Mouse (Mus musculus) lung, postnatal 14 days (tissue): Measurements from ENCODE around the gene Tpd52l1.

Experiments
- DNase-seq: peaks from one replicate; pipeline ENCODE4 v3.0.0; 2021

The Tpd52l1 gene

DNA sequence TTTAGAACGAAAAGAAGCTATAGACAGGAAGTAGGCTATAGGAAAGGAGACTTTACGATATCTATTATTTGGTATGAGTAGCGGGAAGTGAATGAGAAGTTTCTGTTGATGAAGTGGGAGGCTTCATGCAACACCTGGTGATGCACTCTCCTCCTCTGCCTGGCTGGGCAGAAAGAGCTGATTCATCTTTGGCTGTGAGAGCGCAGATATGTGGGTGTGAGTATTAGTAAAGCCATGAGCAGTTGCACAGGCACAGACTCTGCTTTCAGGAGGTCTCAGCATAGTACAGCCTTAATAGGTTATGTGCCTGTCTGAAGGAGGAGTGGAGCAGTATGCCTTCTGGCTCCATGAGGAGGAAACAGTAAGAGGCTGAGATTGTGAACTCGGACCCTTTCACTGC is 109.3 kb downstream of the Tpd52l1 start:
- DNase-seq, result no peak

DNA sequence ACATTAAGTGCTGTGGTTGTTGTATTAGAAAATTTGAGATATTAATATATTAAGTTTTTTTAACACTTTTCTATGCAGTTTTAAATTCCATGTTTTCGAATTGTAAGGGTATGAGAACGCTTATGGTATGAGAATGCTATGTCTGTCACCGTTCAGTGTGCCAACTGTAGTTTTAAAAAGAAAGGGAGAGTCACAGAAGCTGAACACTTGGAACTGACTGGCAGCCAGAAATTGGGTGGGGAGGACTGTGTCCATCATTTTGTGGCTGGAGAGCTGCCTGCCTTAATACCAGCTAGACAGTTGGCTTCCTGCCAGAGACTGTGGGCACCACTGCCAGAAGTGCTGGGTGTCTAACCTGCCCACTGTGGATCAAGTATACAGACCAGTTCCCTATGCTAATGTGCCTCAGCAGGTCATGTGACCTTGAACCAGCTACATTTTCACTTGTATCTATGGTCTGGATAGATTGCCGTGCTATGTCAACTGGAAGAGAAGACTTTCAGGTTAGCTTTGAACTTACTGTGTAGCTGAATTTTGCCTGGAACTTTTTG is 114.5 kb downstream of the Tpd52l1 start:
- DNase-seq, result no peak

DNA sequence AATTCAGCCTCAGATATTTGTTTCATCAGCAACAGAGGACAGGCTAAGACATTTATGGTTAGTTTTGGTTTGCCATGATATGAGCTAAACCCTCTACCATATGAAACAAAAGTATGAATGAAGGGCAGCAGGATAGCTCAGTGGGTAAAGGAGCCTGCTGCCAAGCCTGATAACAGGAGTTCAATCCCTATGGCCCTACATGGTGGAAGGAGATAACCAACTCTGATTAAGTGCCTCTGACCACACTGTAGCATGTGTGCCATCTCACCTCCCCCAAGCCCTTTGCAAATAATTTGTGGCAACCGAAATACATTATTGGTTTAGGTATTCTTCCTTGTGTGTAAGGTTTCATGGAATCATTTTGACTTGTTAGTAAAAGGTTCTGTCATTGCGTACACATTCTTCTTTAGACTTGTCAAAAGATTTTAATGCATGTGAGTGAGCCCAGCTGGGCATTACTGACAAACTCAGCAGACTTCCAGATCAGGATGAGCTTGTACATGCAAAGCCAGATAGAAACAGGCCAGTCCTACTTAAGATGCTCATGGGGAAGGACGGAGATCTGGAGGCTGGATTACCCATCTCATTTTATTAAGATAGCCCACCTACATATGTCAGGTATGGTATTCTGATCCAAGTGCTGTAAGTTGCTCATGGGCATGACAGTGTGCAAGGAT is 115.3 kb downstream of the Tpd52l1 start:
- DNase-seq, result no peak

DNA sequence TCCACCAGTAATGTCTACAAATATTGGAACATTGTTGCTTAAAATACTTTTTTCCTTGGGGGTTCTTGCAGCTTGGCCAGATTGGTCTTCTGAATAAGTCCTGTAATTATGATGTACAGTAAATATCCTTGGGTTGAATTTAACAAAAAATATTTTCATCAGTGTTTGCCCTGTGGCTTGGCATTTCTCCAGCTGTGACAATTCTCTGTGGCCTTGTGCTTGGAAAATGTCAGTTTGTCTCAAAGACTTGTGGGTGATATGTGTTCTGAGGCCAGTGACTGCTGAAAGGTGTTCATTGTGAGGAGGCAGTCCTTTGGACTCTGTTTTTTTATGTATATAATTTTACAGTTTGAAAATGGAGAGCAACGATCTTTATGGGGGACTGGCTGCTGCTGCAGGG is 116.3 kb downstream of the Tpd52l1 start:
- DNase-seq, result no peak

DNA sequence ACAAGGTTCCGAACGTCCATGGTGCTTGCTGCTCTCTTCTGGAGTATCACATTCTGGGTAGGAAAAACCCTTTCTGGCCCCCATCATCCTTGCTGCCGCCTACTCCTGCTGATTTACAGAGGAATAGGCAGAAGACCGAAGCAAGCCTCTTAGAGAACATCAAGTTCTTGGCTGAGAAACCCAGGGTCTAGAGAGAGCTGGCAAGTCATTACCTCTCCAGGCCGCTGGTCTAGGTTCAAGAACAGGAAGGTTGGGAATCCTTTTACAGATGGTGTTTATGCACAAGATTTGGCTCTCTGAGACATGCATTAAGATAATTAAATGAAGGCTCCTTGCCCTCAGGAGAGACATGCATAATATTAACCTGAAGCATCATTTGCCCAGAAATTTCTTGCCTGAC is 127.3 kb downstream of the Tpd52l1 start:
- DNase-seq, result no peak

DNA sequence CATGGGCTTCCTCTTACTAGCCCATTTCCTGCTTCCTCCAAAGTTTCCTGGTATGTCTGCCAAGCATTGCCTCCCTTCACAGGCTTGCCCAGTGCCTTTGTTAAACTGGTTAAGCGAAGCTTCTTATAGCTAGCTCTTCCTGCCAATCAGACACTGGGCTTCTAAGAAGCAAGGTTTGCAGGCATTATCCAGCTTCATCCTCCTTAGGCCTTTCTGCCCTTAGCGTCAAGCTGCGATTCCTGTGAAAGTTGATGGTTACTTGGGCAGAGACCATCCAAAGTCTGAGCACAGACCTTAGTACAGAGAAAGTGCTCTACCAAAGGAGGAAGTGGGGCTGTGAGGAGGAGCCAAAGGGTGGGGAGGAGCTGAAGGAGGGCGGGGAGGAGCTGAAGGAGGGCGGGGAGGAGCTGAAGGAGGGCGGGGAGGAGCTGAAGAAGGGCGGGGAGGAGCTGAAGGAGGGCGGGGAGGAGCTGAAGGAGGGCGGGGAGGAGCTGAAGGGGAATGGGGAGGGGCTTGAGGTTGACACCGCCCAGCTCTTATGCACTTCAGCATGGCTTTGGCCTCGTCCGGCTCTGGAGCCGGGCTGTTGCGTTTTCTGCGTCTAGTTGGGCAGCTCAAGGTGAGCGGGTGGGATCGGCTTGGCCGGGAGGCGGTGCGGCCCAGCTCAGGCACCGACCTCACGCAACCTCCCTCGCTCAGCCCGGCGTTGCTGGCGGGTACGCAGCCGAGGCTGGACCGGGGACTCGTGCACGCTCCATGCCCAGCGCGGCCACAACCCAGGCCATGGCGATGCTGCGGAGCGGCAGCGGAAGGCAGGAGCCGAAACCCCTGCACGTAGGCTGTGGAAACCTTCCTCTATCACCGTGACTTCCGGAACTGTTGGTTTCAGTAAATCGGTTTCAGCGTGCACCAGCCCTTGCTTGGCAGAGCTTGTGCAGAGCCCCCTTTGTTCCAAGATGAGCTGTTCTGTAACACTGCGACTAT is 132.6 kb downstream of the Tpd52l1 start, which contains the start of gene Hddc2:
TSS of gene Hddc2 (plus strand) at position 519 of the 984 bp plus-strand sequence.
- DNase-seq, result peak; percentile 78

DNA sequence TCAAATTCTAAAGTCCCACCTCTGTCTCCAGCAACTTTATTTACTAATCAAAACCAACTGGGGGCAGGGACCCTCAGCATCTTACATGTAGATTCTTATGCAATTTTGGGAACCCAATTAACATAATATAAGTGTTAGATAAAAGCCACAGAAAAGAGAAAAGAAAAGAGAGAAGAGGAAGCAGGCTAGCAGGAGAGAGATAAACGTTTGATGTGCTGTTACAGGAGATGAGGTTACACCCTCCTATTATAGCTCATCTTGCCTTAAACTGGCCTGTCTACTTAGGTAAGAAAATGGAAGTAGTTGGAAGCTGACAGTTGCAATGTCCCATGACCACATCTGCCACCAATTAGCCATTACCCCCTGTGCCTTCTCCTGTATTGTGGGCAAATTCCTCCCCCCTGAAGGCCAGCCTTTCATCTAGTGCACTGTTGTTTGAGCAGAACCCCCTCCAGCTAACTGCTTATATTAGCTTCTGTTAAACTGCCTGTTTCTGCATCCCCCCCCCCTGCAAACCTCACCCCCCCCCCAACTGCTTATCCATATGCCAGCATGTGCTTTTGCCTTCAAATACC is 138.6 kb downstream of the Tpd52l1 start:
- DNase-seq, result no peak

DNA sequence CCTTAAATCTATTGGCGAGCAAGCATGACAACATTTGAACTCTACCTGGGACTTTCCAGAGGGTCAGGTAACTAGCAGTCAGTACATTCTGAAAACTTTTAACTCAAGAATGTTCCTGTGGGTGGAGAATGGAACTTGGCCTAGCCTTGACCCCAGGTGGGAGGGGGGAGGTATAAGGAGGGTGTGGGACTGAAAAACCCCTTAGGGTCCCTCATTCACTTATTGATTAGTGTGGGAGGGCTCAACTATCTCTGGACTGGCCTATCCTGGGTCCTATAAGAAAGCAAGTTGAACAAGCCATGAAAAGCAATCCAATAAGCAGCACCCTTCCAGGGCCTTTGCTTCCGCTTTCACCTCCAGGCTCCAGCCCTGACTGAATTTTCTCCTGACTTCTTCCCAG is 142.3 kb downstream of the Tpd52l1 start:
- no peak for DNase-seq

DNA sequence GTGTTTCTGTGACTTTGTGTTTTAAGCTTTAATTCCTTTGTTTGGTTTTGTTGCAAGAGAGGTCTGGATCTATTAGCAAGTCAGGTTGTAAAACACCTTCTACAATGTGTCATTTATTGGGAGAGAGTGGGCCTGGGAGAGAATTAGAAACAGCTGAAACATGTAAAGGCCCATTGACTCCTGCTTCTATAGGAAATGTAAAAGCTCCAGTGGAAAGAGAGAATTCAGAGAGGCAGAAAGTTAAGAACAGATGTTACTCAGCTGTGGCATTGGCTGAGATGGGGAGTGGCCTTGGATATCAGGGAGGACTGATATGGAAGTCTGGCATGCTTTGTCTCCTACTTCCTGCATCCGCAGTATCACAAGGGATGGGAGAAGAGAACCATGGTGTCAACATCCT is 145.5 kb downstream of the Tpd52l1 start:
- no peak for DNase-seq

DNA sequence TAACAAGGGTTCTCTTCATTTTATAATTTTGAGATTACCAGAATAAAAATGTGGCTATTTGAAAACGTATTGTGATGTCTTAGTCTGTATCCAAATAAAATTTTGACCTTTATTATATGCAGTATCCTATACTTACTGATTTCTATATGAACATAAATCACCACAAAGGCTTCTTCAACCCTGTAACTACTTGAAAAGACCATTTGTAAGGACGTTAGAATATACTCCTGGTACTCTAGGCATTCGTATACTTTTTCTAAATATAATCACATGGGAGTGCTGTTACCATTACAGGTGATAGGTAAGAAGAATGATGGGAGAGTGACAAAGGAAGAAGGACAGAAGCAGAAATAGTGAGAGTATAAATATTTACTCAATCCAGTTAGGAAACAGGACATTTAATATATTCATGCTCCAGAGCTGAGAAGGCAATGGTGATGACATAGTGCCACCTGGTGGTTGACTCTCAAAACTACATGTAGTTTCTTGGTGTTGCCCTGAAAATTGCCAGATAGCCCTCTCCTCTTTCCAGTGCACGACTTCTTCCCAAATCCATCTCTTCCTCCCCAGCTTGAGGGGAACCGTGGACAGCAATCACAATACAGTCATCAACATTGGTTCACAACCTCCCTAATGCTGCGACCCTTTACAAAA is 146.7 kb downstream of the Tpd52l1 start:
- peak; percentile 74 for DNase-seq

DNA sequence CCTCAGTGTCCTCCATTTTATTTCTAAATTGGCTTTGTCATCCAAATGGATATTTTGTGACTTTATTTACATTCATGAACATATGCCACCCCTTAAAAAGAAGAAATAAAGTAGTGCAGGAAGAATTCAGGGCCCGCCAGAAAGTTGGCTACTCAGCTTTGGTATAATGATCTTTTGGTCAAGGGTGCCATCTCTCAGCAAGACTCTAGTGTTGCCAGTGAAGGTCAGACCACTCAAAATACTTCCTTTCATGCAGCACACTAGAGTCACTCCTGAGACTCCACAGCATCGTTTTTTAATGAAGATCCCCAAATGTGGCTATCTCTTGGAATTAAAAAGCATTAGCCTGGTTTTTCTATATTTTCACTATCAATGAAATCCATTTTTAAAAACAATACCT is 147.5 kb downstream of the Tpd52l1 start:
- no peak for DNase-seq

DNA sequence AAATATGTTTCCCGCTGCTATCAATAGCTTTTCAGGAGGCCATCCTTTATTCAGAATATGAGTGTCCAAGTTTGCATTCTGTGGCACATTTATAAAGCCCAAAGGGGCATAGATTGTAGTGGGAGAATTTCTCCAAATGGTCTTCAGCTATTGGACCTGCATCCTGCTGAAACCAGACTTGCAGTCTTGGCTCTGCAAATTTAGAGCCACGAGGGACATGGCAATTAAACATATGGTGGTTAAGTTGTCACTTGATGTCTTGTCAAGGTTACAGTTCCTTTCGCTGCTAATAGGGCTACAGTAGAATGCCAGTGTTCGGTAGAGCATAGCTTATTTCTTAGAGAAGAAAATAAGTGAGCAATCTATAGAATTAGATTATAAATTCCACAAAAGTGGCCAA is 148.7 kb downstream of the Tpd52l1 start:
- DNase-seq, result no peak

DNA sequence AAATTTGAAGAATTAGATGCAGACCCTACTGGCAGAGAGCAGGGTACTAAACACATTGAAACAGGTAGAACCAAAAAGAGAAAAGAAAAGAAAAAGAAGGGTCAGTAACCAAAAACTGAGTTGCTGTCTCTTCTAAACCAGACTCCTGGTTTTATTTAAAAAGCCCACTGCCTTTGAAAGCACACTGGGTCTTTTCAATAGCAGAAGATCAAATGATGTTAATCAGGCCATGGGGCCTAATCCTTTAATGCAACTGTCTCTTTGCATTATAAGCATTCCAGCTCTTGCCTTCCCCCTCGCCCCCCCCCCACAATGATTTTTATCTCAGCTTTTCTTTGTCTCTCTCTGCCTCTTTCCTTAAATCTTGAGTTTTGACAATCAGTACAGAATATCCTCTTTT is 149.3 kb downstream of the Tpd52l1 start:
- no peak for DNase-seq

DNA sequence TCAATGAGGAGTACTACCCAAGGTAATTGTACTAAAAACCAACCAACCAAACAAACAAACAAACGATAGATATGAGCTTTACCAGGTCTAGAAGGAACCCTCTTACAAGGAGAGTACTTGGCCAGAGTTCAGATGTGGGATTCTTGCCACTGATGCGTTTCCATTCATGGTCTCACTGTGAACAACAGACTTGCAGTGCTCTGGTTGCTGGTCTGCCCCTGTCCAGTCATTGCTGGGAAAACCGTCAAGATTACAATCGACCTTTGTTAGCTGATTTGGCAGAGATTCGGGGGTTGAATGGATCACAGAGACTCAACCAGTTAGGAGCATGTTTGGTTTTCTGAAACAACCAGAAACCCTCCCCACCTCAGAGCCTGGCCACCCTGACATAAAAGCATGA is 150.1 kb downstream of the Tpd52l1 start:
- no peak for DNase-seq

DNA sequence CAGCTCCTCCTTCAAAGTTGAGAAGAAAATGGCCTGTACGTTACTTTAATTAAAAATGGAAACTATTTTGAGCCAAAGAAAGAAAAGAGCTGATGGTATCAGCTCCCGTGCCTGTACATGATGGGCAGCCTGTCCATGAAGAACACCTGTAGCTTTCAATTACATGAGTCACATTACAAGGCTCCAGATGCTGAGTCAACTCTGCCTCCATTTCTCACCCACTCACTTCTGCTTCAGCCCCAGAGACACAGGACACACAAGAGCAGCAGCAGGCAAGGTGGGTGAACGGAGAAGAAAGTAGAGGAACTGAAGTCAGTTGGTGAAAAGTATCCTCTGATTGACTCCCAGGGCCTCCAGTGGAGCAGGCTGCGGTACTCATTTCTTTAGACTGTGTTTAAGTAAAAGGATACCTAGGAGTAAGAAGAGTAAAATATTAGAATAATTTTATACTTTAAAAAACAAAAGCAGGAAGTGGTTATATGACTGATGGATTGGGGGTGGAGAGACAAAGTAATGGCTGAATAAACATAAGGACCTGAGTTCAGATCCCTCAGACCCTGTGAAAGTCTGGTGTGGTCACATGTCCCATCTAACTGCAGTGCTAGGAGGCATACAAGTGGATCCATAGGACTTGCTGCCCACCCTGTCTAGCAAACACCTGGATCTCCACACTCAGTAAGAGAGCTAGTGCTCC is 156.9 kb downstream of the Tpd52l1 start:
- DNase-seq, result no peak

DNA sequence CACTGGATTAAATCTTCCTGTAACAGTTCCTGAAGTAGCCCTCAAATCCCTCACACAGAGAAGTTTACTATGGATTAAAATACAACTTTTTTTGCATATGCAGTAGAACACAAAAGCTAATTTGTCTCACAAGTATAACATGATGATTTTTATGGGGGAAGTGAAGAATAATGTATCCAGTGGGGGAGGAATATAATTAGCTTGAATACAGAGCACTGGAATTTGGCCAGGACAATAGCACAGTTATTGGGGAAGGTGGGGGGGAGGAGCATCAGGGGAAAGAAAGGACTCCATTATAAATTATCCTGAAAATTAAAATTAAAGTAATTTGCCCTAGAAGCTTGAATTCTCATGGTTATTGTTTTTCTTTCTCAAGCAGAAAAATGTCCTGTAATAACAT is 158.0 kb downstream of the Tpd52l1 start:
- DNase-seq, result no peak
